Mouse (Mus musculus) heart, embryonic 12.5 days (tissue): ENCODE measurements around the gene Crlf2. TPM values are rescaled to one million over a fixed set of nuclear protein-coding genes. Genes with fewer than 3 reads are reported as not detected.

Experiments used
- ATAC-seq: fragments of 200-750 bp; cut with Nextera tagmentation; 2 replicates; pipeline ENCODE4 v1.8.0; 2017; ENCODE audit warnings: moderate TSS enrichment, moderate library complexity; ENCODE audit not compliant: insufficient number of reproducible peaks, low FRiP score
- H3K27ac ChIP-seq: fragments of 300-500 bp; sonication (generic); 2 replicates; pipeline ENCODE4 v1.5.1; 2016; ENCODE audit warnings: mild to moderate bottlenecking, moderate library complexity; ENCODE audit not compliant: poor library complexity, severe bottlenecking
- H3K27me3 ChIP-seq: fragments of 300-500 bp; sonication (generic); replicated peaks from 2 replicates; pipeline ENCODE4 v1.6.1; 2016; ENCODE audit warnings: mild to moderate bottlenecking, moderate library complexity
- H3K36me3 ChIP-seq: fragments of 300-500 bp; sonication (generic); 2 replicates; pipeline ENCODE4 v1.6.1; 2016; ENCODE audit warnings: mild to moderate bottlenecking, moderate library complexity
- H3K4me1 ChIP-seq: fragments of 300-500 bp; sonication (generic); replicated peaks from 2 replicates; pipeline ENCODE4 v1.6.1; 2016; ENCODE audit warnings: mild to moderate bottlenecking
- H3K4me2 ChIP-seq: fragments of 300-500 bp; sonication (generic); 2 replicates; pipeline ENCODE4 v1.6.1; 2016; ENCODE audit warnings: mild to moderate bottlenecking, moderate library complexity
- H3K4me3 ChIP-seq: fragments of 300-500 bp; sonication (generic); 2 replicates; pipeline ENCODE4 v1.5.1; 2016; ENCODE audit warnings: mild to moderate bottlenecking
- H3K9ac ChIP-seq: fragments of 300-500 bp; sonication (generic); 2 replicates; pipeline ENCODE4 v1.6.1; 2016; ENCODE audit warnings: mild to moderate bottlenecking, moderate library complexity
- H3K9me3 ChIP-seq: fragments of 300-500 bp; sonication (generic); replicated peaks from 2 replicates; pipeline ENCODE4 v1.6.1; 2016; ENCODE audit warnings: mild to moderate bottlenecking, moderate library complexity
- WGBS: fragments of 180-500 bp; shearing (Covaris S2); methylation state at CpG from one replicate; pipeline ENCODE4 v1.1.7; 2016; 5-methylcytosine and 5-hydroxymethylcytosine counted together
- polyA plus RNA-seq: library from polyadenylated mRNA; unstranded; fragments of >200 nt; fragmentation: Nextera tagmentation; extraction: Ambion mirVana; gene quantifications from 2 replicates; pipeline ENCODE4 v1.2.1, GENCODE M21; 2016

Gene Crlf2
- polyA plus RNA-seq, 1 experiment from 2014 or later: 9.1 TPM

- Histone ChIP-seq H3K4me2 (no peak overlapping the region), H3K27me3 (no peaks in the 10 kb centered on the region), H3K9ac (no peak overlapping the region), H3K4me3 (no peak overlapping the region), H3K4me1 (no peaks in the 10 kb centered on the region), H3K36me3 (no peaks in the 10 kb centered on the region), H3K9me3 (no peaks in the 10 kb centered on the region), H3K27ac (no peak overlapping the region)
- no peak for ATAC-seq
Observed at GRCm38 (mm10) chr5:109509679-109510078, 49.1 kb downstream of the Crlf2 start.

GRCm38 (mm10) chr5:109506729-109507128, 52.1 kb downstream of the Crlf2 start:
- H3K4me3 ChIP-seq: no peak overlapping the region
- no peaks in the 10 kb centered on the region; the same call in 1 of the 2 replicates for H3K9me3 ChIP-seq
- H3K4me1 ChIP-seq: no peaks in the 10 kb centered on the region
- no peak overlapping the region for H3K9ac ChIP-seq
- 6% methylated on average over 1 of the region's 1 CpGs for WGBS
- no peak for ATAC-seq
- H3K36me3 ChIP-seq: no peaks in the 10 kb centered on the region
- H3K4me2 ChIP-seq: no peak overlapping the region
- H3K27ac ChIP-seq: no peak overlapping the region
- no peaks in the 10 kb centered on the region for H3K27me3 ChIP-seq

Other genes with a start within 250 kb of the Crlf2 start
- not detected in 2 replicates for gene Vmn2r16, start 228.8 kb downstream of the Crlf2 start, polyA plus RNA-seq
- not detected in 2 replicates for gene Vmn2r17, start 139.3 kb downstream of the Crlf2 start, polyA plus RNA-seq
- 1.1 and 1.3 TPM in 2 replicates for gene 5430403G16Rik, start 132.0 kb upstream of the Crlf2 start, polyA plus RNA-seq
- 4.3 and 5.2 TPM in 2 replicates for gene 4930522L14Rik, start 192.9 kb upstream of the Crlf2 start, polyA plus RNA-seq